Mouse (Mus musculus) small intestine, adult 2 months (tissue): ENCODE data around the gene Tfb1m. TPM values are rescaled to one million over a fixed set of nuclear protein-coding genes. Genes with fewer than 3 reads are reported as not detected.

Experiments used
- H3K27ac ChIP-seq: fragments of 200-500 bp; 2 replicates; pipeline ENCODE4 v1.5.1; 2012; ENCODE audit warnings: low read depth, low read length, control low read depth, inconsistent platforms; ENCODE audit not compliant: insufficient read depth
- H3K27me3 ChIP-seq: fragments of 200-500 bp; 2 replicates; pipeline ENCODE4 v1.6.1; 2012; ENCODE audit warnings: mild to moderate bottlenecking, moderate library complexity, low read length, inconsistent platforms; ENCODE audit not compliant: control insufficient read depth, insufficient read depth
- H3K36me3 ChIP-seq: fragments of 200-500 bp; 2 replicates; pipeline ENCODE4 v1.6.1; 2012; ENCODE audit warnings: mild to moderate bottlenecking, low read length, control low read depth, inconsistent platforms; ENCODE audit not compliant: control insufficient read depth, insufficient read depth
- H3K4me1 ChIP-seq: fragments of 200-500 bp; 2 replicates; pipeline ENCODE4 v1.6.1; 2012; ENCODE audit warnings: low read length, inconsistent platforms, mixed read lengths; ENCODE audit not compliant: control insufficient read depth, insufficient read depth, insufficient read length
- H3K4me3 ChIP-seq: fragments of 200-500 bp; 2 replicates; pipeline ENCODE4 v1.5.1; 2012; ENCODE audit warnings: low read depth, mild to moderate bottlenecking, control low read depth, inconsistent platforms, low read length, moderate library complexity
- CTCF ChIP-seq: fragments of 200-500 bp; IDR thresholded peaks from 2 replicates; pipeline ENCODE4 v1.5.1; 2012; ENCODE audit warnings: low read depth, mild to moderate bottlenecking, control low read depth, inconsistent platforms, low read length, moderate library complexity, mixed read lengths; ENCODE audit not compliant: insufficient replicate concordance, insufficient read length; ENCODE audit errors: extremely low read depth
- POLR2A ChIP-seq: fragments of 200-500 bp; IDR thresholded peaks from 2 replicates; pipeline ENCODE4 v1.6.1; 2012; ENCODE audit warnings: low read depth, mild to moderate bottlenecking, control low read depth, inconsistent platforms, low read length, moderate library complexity
- WGBS: fragments of 180-500 bp; shearing (Covaris S2); methylation state at CpG from one replicate; pipeline ENCODE4 v1.1.7; 2018; 5-methylcytosine and 5-hydroxymethylcytosine counted together
- polyA plus RNA-seq: library from polyadenylated mRNA; depleted of rRNA; stranded (reverse); fragments of >200 nt; gene quantifications from 2 replicates; pipeline ENCODE4 v1.2.3, GENCODE M21; 2012; rRNA removed

Tfb1m gene
- polyA plus RNA-seq, 1 experiment = 0.34 TPM

DNA sequence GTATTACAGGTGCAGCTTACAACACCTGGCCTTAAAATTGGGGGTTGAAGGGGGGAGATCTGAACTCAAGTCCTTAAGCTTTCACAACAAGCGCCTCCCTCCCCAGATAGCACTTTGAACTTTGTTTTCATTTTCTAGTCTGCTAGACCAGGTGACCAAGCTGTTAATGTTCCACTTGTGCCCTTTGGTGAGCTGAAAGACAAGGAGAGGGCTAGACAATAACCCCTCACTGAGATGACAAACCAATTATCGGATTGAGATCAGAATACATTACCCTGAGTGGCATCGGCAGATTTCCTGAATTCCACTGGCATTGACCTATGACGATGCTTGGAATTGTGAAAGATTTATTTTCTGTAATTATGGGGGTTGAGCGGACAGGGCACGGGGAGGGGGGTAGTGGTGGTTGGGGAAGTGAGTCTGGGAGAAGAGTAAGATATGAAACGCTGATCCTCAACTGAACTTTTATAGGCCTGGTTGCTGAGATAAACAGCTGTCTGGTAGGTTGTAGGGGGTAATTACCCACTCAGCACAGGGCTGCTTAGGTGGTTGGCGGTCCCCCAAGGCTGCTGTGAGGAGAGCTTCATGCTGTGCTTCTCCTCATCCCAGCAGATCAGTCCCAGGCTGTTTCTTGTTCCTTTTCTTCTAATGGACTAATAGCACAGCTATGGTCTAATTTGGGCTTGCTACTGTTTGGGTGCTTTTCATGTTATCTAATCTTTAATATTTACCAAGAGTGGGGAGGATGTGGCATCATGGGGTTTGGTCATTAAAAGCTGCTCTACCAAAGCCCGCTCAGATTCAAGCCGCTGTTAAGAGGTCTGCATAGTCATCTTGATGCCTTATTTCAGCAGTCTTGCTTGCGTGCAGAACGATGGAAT is 69.6 kb downstream of the Tfb1m start:
- Histone ChIP-seq H3K4me1 (peaks cover 8% of the 10 kb centered on the region; the same call in 1 of the 2 replicates), H3K4me3 (no peak overlapping the region), H3K27me3 (no peaks in the 10 kb centered on the region), H3K36me3 (no peaks in the 10 kb centered on the region), H3K27ac (no peak overlapping the region)
- TF ChIP-seq POLR2A (no peak), CTCF (no peak)
- 28% methylated on average over 12 of the region's 12 CpGs for WGBS

DNA sequence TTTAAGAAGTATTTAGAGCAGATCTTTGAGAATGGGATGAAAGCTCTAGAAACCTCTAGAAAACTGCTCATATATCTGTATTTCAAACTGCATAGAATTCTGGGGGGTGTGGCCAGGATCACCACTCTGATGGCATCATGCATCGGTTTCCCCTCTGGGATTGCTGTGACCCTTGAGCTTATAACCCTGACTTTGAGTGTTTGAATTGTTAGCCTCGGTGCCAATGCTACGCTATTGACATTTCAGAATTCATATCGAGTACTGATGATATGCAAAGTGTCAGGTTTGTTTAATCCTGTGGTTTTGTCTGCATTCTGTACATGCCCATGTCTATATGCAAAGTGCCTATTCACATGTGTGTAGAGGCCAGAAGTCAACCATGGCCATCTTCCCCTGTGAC is 70.4 kb downstream of the Tfb1m start:
- Histone ChIP-seq H3K36me3 (no peaks in the 10 kb centered on the region), H3K4me1 (peaks cover 8% of the 10 kb centered on the region; the same call in 1 of the 2 replicates), H3K27me3 (no peaks in the 10 kb centered on the region), H3K4me3 (no peak overlapping the region), H3K27ac (no peak overlapping the region)
- no peak for TF ChIP-seq POLR2A
- no peak for TF ChIP-seq CTCF
- 49% methylated on average over 4 of the region's 4 CpGs for WGBS

GRCm38 (mm10) chr17:3485851-3486250 is 71.7 kb downstream of the Tfb1m start:
- 81% methylated on average over 7 of the region's 7 CpGs for WGBS

GRCm38 (mm10) chr17:3483091-3483490 is 74.5 kb downstream of the Tfb1m start:
- no peak for TF ChIP-seq CTCF
- no peak for TF ChIP-seq POLR2A
- Histone ChIP-seq H3K36me3 (peaks cover 2% of the 10 kb centered on the region; the same call in 1 of the 2 replicates), H3K27ac (no peak overlapping the region), H3K27me3 (no peaks in the 10 kb centered on the region), H3K4me1 (peaks cover 8% of the 10 kb centered on the region; the same call in 1 of the 2 replicates), H3K4me3 (no peak overlapping the region)
- 86% methylated on average over 8 of the region's 8 CpGs for WGBS

More at GRCm38 (mm10) chr17:3485851-3486250, 71.7 kb downstream of the Tfb1m start:
- no peak overlapping the region for H3K27ac ChIP-seq
- no peaks in the 10 kb centered on the region for H3K27me3 ChIP-seq
- peaks cover 8% of the 10 kb centered on the region; the same call in 1 of the 2 replicates for H3K4me1 ChIP-seq
- H3K36me3 ChIP-seq = no peaks in the 10 kb centered on the region
- TF ChIP-seq POLR2A = no peak
- no peak for TF ChIP-seq CTCF
- H3K4me3 ChIP-seq = no peak overlapping the region

DNA sequence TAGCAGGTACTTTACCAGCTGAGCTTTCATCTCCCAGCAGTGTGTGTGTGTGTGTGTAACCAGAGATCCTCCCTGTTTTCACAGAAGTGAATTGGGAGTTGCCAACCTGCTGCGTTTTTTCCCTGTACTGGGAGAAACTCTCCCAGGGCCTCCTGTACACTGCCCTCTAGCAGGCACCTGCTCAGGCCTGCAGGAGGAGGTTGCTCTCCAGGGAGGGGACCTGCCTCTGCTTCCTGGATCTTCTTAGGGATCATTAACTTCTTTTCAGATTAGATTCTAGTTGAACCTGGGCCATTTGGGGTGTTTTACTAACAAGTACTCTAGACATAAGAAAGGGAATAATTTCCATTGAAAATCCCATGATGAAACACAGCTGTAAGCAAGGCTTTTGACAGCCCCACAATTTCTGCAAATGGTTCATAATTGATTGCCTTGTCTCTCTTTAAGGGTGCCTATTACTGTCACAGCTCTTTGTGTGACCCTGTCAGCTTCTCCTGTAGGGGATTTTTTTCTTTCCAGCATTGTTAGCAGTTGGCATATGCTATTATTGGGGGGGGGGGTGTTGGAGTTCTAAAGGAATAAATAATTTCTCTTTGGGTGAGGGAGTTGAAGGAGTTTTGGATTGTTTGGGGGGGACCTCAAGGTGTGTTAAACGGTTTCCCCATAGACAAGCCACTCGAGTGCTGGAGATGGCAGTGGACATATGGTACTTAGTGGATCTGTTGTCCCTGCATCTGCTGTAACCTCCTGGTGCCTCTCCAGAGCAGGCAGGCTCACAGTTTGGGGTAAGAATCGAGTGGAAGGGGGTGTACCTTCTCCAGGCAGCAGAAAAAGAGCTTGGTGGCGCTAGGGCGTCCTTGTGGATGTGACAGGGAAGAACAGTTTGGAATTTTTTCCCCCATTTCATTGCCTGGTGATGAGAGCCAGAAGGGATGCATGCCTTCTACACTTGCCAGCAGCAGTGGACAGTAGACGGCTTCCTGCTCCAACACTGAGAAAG is 75.7 kb downstream of the Tfb1m start:
- H3K27me3 ChIP-seq = no peaks in the 10 kb centered on the region
- no peak overlapping the region for H3K27ac ChIP-seq
- 71% methylated on average over 7 of the region's 7 CpGs for WGBS
- peaks cover 2% of the 10 kb centered on the region; the same call in 1 of the 2 replicates for H3K36me3 ChIP-seq
- no peaks in the 10 kb centered on the region for H3K4me1 ChIP-seq
- TF ChIP-seq POLR2A (no peak), CTCF (no peak)
- H3K4me3 ChIP-seq = no peak overlapping the region

DNA sequence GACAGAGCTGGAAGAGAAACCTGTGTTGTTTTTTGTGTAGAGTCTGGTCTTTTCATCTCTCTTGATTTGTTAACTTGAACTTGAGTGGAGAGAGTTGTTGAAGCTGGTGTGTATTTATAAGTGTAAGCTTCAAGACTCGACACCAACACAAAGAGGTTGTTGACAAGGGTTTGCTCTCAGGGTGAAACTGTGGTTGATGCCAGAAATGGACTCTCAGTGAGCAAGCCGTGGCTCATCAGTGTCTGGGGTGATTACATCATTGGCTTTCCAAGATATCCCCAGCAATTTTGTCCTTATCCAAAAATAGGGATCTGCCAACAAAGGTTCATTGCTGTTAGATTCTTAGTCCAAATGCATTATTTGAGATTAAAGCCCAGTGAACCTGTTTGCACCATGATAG is 81.0 kb downstream of the Tfb1m start:
- Histone ChIP-seq H3K4me1 (no peaks in the 10 kb centered on the region), H3K4me3 (no peak overlapping the region), H3K27me3 (no peaks in the 10 kb centered on the region), H3K27ac (no peak overlapping the region), H3K36me3 (peaks cover 2% of the 10 kb centered on the region; the same call in 1 of the 2 replicates)
- WGBS = 77% methylated on average over 2 of the region's 2 CpGs
- TF ChIP-seq POLR2A = no peak
- TF ChIP-seq CTCF = no peak

- TF ChIP-seq CTCF (no peak), POLR2A (no peak)
- H3K27ac ChIP-seq = no peak overlapping the region
- no peaks in the 10 kb centered on the region for H3K36me3 ChIP-seq
- 90% methylated on average over 6 of the region's 6 CpGs for WGBS
- no peaks in the 10 kb centered on the region for H3K27me3 ChIP-seq
- no peak overlapping the region for H3K4me3 ChIP-seq
- H3K4me1 ChIP-seq = no peaks in the 10 kb centered on the region
Measured at GRCm38 (mm10) chr17:3472018-3472417, 85.6 kb downstream of the Tfb1m start.

Other genes with a start within 250 kb of the Tfb1m start
- 1.5 and 2.7 TPM in 2 replicates for gene Tiam2, start 231.2 kb downstream of the Tfb1m start, polyA plus RNA-seq
- 0.57 TPM in 1 of 2 replicates, not detected in the other for gene Cldn20, start 25.2 kb downstream of the Tfb1m start, polyA plus RNA-seq
- gene Nox3, start 138.5 kb upstream of the Tfb1m start, polyA plus RNA-seq = not detected in 2 replicates